Mouse (Mus musculus): Measurements from ENCODE around the gene Mcoln1. TPM values are rescaled to one million over a fixed set of nuclear protein-coding genes. Genes with fewer than 3 reads are reported as not detected.

Gene Mcoln1
- total RNA-seq, 2 experiments from 2014 or later = 36.1 to 39.8 TPM

- DNase-seq = no peak
Observed at GRCm38 (mm10) chr8:3498583-3498982, 1.7 kb upstream of the Mcoln1 start.

GRCm38 (mm10) chr8:3499751-3500150 is 506 bp upstream of the Mcoln1 start:
- DNase-seq = no peak

DNA sequence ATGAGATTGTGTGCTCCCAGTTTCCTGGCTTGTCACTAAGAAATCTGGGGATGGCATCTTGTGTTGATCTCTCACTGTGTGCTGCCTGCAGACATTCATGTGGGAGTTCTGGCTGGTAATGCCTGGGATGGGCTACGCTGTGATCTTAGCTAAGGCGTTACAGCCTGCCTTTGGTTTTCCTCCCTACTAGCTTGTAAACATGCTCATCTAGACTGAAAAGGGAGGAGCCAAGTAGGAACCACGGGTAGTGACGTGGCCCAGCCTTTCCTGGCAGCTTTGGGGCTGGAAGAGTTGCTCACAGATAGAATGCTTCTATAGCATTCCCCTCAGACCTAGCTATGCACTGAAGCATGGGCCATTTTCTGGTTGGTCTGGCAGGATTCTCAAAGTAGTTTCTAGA is 2.0 kb downstream of the Mcoln1 start:
- DNase-seq = no peak

- no peak for DNase-seq
Observed at GRCm38 (mm10) chr8:3507979-3508754, 7.9 kb downstream of the Mcoln1 start.

- no peak for DNase-seq
Observed at GRCm38 (mm10) chr8:3514681-3515247, 14.5 kb downstream of the Mcoln1 start.

- peak; percentile 95 for DNase-seq
Observed at GRCm38 (mm10) chr8:3515260-3515671, 15.0 kb downstream of the Mcoln1 start, which contains the start of gene Pnpla6. TSS of gene Pnpla6 (plus strand) at chr8:3515384.

- DNase-seq = peak; percentile 56 to 66
Observed at GRCm38 (mm10) chr8:3515771-3516417, 15.6 kb downstream of the Mcoln1 start.

DNA sequence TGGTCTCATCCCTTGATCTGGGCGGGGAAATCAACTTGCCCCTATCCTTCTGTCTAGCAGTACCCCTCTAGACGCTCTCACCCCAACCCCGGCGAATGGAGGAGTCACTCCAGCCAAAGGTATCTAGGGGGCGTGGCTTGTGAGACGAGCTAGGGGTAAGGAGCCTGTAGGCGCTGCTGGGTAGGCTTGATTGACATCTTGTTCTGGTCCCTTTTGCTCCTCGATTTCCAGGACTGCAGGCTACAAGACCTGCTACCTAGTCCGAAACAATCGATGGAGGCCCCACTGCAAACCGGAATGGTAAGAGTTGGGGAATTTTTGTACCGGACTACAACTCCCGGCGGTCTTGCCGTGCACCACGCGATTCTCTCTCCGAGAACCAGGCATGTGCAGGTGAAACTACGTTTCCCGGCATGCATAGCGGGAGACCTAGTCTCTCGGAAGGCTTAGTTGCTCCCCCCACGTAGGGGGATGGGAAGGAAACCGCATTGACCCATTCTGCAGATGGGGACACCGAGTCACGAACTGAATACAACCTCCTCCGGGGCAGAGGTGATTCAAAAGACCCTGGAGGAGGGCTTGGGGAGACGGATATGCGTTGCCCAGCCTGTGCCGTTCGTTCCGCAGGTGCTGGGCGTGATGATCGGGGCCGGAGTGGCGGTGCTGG is 16.3 kb downstream of the Mcoln1 start:
- peak; percentile 93 to 95 for DNase-seq

- DNase-seq = no peak
Observed at GRCm38 (mm10) chr8:3517117-3517495, 16.8 kb downstream of the Mcoln1 start.

DNA sequence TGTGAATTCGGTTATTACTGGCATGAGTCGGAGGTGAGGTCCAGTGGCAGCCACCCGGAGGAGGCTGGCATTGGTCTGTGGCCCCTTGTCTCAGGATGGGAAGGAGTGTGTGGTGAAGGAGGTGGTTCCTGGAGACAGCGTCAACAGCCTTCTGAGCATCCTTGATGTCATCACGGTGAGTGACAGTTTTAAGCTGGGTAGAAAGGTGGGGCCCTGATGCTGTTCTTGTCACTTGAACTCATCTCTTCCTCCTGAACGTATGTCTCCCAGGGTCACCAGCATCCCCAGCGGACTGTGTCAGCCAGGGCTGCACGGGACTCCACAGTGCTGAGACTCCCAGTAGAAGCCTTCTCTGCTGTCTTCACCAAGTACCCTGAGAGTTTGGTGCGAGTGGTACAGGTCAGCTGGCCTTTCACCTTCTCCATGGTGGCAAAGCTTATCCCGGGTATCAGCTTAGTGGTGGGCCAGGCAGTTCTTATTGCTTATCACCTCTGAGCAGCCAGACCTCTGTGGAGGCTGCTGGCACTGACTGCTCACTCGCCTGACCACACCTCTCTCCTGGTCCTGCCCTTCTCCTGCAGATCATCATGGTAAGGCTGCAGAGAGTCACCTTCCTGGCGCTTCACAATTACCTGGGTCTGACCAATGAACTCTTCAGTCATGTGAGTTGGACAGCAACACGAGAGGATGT is 21.9 kb downstream of the Mcoln1 start:
- no peak for DNase-seq

DNA sequence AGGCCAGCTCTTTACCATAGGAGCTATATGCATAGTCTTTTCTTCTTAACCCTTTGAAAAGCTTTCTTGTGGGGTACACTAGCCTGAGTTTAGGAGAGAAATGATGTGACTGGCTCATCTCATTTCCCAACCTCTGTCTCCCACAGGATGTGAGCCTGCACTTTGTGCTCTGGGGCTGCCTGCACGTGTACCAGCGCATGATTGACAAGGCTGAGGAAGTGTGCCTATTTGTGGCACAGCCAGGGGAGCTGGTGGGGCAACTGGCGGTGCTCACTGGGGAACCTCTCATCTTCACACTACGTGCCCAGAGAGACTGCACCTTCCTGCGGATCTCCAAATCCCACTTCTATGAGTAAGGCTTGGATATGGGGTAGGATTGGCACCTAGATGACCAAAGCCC is 30.6 kb downstream of the Mcoln1 start:
- no peak for DNase-seq

DNA sequence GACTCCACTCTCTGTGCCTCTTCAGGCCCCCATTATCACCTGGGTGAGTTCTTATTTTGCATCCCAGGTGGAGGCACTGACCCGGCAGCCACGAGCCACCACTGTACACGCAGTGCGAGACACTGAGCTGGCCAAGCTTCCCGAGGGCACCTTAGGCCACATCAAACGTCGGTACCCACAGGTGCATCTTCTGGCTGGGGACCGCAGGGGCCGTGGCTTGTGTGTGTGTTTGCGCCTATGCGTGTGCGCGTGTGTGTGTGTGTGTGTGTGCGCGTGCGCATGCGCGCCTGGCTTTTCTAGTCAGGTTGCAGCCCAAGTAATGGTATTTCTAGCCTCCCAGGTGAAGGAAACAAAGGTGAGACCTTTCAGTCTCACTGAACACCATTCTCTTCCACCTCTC is 31.7 kb downstream of the Mcoln1 start:
- no peak for DNase-seq

DNA sequence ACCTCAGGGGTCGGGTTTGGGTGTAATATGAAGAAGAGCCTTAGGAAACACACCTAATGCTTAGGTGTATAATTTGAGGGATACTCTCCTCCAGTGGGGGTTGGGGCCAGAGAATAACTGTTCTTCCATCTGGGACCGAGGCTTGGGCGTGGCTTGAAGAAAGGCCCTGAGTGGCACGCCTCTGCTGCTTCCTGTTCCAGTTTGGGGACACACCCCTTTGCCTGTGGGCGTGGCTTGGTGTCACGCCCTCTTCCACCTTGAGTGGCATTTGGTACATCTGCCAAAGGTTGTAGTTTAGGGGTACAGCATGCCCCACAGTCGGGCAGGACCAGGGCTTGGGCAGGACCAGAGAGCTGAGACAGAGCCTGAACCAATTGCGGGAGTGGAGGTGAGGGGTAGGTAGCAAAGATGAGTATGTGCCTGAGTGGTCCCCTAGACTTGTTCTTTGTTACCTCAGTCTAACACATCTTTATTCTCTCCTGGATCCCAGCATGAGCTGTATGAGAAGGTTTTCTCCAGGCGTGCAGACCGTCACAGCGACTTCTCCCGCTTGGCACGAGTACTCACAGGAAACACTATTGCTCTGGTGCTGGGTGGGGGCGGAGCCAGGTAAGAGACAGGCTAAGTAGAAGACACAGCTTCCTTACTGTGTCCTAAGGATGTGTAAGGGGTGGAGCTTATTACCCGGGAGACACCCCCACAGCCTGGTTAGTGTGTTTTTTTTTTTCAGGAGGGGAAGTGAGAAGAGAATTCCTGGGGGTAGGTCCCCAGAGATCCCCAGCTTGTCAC is 36.0 kb downstream of the Mcoln1 start:
- no peak for DNase-seq

DNA sequence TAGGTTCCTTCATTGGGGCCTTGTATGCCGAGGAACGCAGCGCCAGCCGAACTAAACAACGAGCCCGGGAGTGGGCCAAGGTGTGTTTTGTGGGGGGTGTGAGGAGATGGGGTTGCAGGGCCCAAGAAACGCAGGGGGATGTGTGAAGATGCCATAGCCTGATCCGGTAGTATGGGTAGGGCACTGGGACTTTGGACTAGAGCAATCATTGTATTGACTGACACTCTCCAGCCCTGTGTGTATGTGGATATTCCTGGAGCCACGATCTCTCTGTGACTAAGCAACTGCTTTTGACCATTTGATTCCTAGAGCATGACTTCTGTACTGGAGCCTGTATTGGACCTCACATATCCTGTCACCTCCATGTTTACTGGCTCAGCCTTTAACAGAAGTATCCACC is 36.7 kb downstream of the Mcoln1 start:
- DNase-seq = no peak

- DNase-seq = no peak
Observed at GRCm38 (mm10) chr8:3537666-3538065, 37.4 kb downstream of the Mcoln1 start.

DNA sequence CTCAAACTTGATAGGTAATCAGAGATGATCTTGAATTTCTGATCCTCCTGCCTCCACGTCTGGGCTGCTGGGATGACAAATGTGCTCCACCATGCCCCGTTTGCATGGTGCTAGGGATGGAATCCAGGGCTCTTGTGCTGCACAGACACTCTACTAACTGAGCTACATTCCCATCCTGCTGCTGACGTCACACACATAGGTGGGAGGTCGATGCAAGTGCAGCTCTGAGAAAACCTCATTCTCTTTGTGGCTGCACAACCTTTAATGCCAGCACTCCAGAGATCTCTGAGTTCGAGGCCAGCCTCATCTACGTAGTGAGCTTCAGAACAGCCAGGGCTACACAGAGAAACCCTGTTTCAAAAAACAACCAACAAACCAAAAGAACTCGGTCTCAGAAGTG is 38.9 kb downstream of the Mcoln1 start:
- no peak for DNase-seq

DNA sequence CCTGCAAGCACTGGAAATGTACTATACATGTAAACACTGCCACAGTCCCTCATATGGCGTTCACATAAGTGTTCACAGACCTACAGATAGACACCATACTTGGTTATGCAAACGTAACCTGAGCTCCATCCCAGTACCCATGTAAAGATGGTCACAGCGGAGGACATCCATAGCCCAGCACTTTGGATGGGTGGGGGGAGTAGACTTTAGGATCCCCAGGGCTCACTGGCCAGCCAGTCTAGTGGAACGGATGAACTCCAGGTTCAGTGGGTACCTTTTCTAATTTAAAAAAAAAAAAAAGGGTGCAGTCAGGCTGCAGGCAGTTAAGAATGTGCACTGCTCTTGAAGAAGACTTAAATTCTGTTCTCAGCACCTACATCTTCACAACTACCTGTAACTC is 39.8 kb downstream of the Mcoln1 start:
- DNase-seq = no peak

- no peak for DNase-seq
Observed at GRCm38 (mm10) chr8:3546511-3546910, 46.3 kb downstream of the Mcoln1 start.

GRCm38 (mm10) chr8:3552240-3552639 is 52.0 kb downstream of the Mcoln1 start:
- no peak for DNase-seq

- no peak for DNase-seq
Observed at GRCm38 (mm10) chr8:3556114-3556513, 55.9 kb downstream of the Mcoln1 start.

Data from adrenal gland, postnatal 36 days (tissue).